Mouse (Mus musculus) frontal cortex, postnatal 14 days (tissue): ENCODE data around the gene Slco3a1.

Experiments used
- DNase-seq, 2 experiments: peaks; one replicate each; pipeline ENCODE4 v3.0.0; 2022; ENCODE audit warnings: low spot score in 2 of 2

Slco3a1 gene

DNA sequence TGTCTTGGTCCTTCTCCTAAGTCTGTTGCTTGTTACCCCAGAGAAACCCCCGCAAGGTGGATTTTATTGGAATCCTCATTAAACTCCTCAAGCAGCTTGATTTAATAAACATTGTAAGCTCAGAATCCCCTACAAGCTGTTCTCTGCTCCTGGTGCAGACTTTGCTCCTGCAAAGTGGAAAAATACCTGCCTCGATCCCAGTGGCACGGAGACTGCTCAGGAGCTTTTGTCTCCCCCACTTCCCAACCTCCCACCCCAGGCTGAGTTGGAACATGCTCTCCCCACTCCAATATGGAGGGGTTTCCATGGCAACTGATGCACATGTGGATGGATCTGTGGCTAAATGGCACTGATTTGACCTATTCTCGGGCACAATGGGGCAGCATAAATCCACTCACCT is 268.0 kb downstream of the Slco3a1 start:
- DNase-seq: no peak

DNA sequence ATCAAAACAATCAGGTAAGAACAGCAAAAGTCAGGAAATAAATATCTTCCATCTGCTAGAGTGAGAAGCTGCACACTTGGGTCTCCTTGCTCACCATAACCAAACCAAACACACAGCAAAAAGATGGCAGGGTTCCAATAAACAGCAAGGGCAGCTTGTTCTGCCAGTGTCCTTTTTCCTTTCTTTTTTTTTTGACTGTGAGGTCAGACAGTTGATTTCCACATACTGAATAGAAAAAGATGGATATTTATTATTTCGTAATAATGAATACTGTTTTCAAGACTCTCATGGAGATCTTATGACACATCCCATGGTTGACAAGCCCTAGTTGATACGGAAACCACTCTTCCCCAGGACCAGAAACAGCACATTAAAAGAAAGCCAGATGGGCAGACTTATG is 274.2 kb downstream of the Slco3a1 start:
- no peak for DNase-seq

GRCm38 (mm10) chr7:74279356-74279755 is 275.2 kb downstream of the Slco3a1 start:
- DNase-seq: no peak

- DNase-seq: no peak
Observed at GRCm38 (mm10) chr7:74270089-74270394, 284.5 kb downstream of the Slco3a1 start.

DNA sequence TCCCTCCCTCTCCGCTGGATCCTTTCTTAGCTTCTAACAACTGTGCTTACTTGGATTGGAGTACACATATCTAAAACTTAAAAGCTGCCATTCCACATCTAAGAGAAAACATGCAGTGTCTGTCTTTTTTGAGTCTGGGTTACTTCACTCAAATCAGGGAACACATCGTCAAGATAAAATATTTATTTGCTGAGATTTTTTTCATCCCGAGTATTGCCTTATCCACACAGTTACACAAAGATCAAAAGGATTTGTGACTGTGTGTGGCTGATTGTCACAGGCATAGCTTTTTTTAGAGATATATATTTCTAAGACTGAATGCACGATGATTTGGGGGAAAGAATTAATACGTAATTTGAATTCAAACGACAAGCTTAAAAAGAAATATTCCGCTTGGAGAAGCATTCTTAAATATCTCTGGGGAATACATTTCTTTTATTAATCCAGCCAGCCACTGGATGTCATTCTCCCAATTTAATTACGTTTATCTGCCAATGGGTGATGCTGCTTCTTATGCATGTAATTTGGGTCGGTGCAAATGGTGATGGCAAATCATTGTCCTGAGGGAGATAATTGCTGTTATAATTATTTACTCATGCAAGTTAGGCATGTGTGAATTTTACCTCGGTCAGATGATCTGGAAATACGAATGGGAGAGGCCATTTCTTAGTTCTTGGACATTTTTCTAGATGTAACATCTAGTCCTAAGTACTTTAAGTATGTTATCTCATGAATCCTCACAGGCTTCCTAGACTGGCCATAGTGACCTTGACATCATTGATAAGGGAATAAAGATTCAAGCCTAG is 285.1 kb downstream of the Slco3a1 start:
- no peak for DNase-seq

DNA sequence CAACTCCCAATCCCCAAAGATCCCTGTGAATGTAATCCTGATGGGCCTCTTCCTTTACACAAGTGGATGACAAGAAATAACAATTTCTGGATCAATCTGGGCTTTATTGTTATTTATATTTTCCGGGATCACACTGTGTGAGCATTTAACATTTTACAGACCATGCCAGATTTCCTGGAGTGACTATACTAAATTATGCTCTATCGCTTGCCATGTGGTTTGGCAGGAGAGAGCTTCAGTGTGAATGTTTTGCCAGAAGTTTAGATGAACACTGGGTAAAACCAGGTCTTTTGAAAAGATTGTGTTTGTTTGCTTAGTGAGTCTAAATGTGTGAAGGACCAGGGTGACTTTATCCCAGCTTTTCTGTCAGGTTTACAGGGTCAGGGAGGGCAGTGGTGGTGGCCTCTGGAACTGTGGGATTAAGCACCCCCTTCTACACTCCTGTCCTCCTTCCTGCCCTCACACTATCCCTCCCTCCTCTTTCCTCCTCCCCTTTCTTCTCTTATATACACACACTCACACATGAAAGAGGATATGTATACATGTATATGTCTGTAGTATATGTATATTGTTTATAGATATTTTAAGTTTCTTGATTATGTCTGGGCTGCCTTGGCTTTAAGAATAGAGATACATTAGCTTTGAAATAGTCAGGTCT is 287.9 kb downstream of the Slco3a1 start:
- DNase-seq: no peak

- DNase-seq: no peak
Observed at GRCm38 (mm10) chr7:74256291-74256690, 298.3 kb downstream of the Slco3a1 start.

DNA sequence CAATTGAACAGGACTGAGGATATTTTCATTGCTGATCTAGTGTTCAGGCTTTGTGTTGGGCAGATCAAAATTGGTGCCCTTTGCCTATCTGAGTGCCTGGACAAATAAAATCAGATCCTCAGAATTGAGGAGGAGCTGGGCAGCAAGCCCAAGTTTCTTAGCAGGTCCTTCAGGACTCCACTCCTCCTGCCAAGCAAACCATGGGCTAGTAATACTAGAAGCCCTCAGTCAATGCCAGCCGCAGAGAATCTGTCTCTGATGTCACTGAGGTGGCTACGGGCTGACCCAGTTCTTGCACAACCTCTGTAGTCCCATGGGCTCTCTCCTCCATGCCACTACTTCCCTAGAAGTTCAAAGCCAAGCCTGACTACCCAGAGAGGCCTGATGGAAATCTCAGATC is 302.5 kb downstream of the Slco3a1 start:
- no peak for DNase-seq

GRCm38 (mm10) chr7:74241236-74241635 is 313.3 kb downstream of the Slco3a1 start:
- no peak for DNase-seq

DNA sequence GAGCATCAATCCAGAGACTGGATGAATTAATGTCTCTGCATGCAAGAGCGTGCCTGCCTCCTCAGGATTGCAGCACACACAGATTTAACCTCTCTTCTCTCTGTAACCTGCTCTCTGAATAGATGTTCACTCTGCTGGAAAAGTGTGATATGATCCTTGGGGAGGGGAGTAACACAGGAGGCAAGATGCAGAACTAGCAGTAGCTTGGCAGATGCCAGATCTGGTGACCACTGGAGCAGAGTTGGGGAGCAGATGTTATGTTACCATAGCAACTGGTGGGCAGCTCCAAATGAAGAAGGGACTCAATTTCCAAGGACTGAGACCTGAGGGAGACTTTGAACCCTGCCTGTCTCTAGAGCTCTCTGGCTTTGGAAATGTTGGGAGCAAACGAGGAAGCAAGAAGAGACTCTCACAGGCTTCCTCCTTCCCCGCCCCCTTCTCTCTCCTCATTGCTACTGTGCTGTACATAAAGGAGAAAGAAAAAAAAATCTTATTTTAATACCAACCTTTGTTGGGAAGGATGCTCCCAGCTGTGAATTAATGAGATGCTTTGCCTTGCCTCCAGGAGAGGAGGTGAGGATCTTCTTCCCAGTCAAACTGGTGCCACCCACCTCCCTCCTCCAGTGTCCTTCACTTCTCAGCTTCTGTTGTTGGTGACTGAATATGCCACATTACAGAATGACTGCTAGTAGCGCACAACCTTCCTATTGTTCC is 314.0 kb downstream of the Slco3a1 start:
- no peak for DNase-seq
